Mouse (Mus musculus) neural tube, embryonic 14.5 days (tissue): Measurements from ENCODE around the gene Gm10322. TPM values are rescaled to one million over a fixed set of nuclear protein-coding genes. Genes with fewer than 3 reads are reported as not detected.

ENCODE experiments used
- ATAC-seq: fragments of 200-750 bp; cut with Nextera tagmentation; 2 replicates; pipeline ENCODE4 v1.8.0; 2017; ENCODE audit warnings: low read depth, mild to moderate bottlenecking, moderate TSS enrichment, moderate library complexity
- H3K27ac ChIP-seq: fragments of 300-500 bp; sonication (generic); 2 replicates; pipeline ENCODE4 v1.5.1; 2014; ENCODE audit warnings: low read depth, mild to moderate bottlenecking, control low read depth, low read length, moderate library complexity, mixed read lengths
- H3K27me3 ChIP-seq: fragments of 300-500 bp; sonication (generic); 2 replicates; pipeline ENCODE4 v1.6.1; 2014; ENCODE audit warnings: low read length; ENCODE audit not compliant: control insufficient read depth, insufficient read depth
- H3K36me3 ChIP-seq: fragments of 300-500 bp; sonication (generic); 2 replicates; pipeline ENCODE4 v1.6.1; 2014; ENCODE audit warnings: low read length, mixed read lengths; ENCODE audit not compliant: control insufficient read depth, insufficient read depth
- H3K4me1 ChIP-seq: fragments of 300-500 bp; sonication (generic); 2 replicates; pipeline ENCODE4 v1.6.1; 2014; ENCODE audit warnings: low read length; ENCODE audit not compliant: control insufficient read depth, insufficient read depth
- H3K4me2 ChIP-seq: fragments of 300-500 bp; sonication (generic); 2 replicates; pipeline ENCODE4 v1.6.1; 2014; ENCODE audit warnings: mild to moderate bottlenecking, low read depth, low read length, control low read depth
- H3K4me3 ChIP-seq: fragments of 300-500 bp; sonication (generic); 2 replicates; pipeline ENCODE4 v1.5.1; 2014; ENCODE audit warnings: low read depth, low read length, control low read depth, mixed read lengths
- H3K9ac ChIP-seq: fragments of 300-500 bp; sonication (generic); replicated peaks from 2 replicates; pipeline ENCODE4 v1.6.1; 2014; ENCODE audit warnings: low read depth, mild to moderate bottlenecking, control low read depth, low read length, mixed read lengths
- H3K9me3 ChIP-seq: fragments of 300-500 bp; sonication (generic); 2 replicates; pipeline ENCODE4 v1.6.1; 2016; ENCODE audit warnings: low read length; ENCODE audit not compliant: control insufficient read depth
- WGBS: fragments of 180-500 bp; shearing (Covaris S2); extraction: QIAGEN DNeasy Blood & Tissue Kit; methylation state at CpG from one replicate; pipeline ENCODE4 v1.1.7; 2014; 5-methylcytosine and 5-hydroxymethylcytosine counted together
- polyA plus RNA-seq: library from polyadenylated mRNA; unstranded; fragments of >200 nt; fragmentation: Nextera tagmentation; extraction: Ambion mirVana; gene quantifications from 2 replicates; pipeline ENCODE4 v1.2.1, GENCODE M21; 2014

Gene Gm10322
- polyA plus RNA-seq, 1 experiment from 2014 or later: not detected

GRCm38 (mm10) chr10:59577871-59578801, 37.7 kb upstream of the Gm10322 start:
- Histone ChIP-seq H3K36me3 (no peaks in the 10 kb centered on the region), H3K9me3 (no peaks in the 10 kb centered on the region), H3K27ac (peak overlapping the region; percentile 4; the same call in 1 of the 2 replicates), H3K9ac (no peak overlapping the region), H3K4me3 (no peak overlapping the region), H3K4me2 (no peak overlapping the region; the same call in 1 of the 2 replicates), H3K27me3 (no peaks in the 10 kb centered on the region), H3K4me1 (peaks cover 7% of the 10 kb centered on the region; the same call in 1 of the 2 replicates)
- 65% methylated on average over 12 of the region's 12 CpGs for WGBS
- no peak; the same call in 1 of the 2 replicates for ATAC-seq

GRCm38 (mm10) chr10:59579645-59580044, 36.2 kb upstream of the Gm10322 start:
- H3K27me3 ChIP-seq: no peaks in the 10 kb centered on the region
- ATAC-seq: no peak
- H3K36me3 ChIP-seq: no peaks in the 10 kb centered on the region
- no peak overlapping the region for H3K4me3 ChIP-seq
- peaks cover 7% of the 10 kb centered on the region; the same call in 1 of the 2 replicates for H3K4me1 ChIP-seq
- H3K9ac ChIP-seq: no peak overlapping the region
- H3K9me3 ChIP-seq: no peaks in the 10 kb centered on the region
- WGBS: 84% methylated on average over 3 of the region's 3 CpGs
- H3K4me2 ChIP-seq: no peak overlapping the region
- no peak overlapping the region for H3K27ac ChIP-seq

- H3K4me3 ChIP-seq: no peak overlapping the region
- no peak overlapping the region for H3K27ac ChIP-seq
- 93% methylated on average over 3 of the region's 3 CpGs for WGBS
- no peak for ATAC-seq
- H3K4me2 ChIP-seq: no peak overlapping the region
- peaks cover 7% of the 10 kb centered on the region; the same call in 1 of the 2 replicates for H3K4me1 ChIP-seq
- no peaks in the 10 kb centered on the region for H3K36me3 ChIP-seq
- no peaks in the 10 kb centered on the region for H3K9me3 ChIP-seq
- no peaks in the 10 kb centered on the region for H3K27me3 ChIP-seq
- H3K9ac ChIP-seq: no peak overlapping the region
These were observed 35.2 kb upstream of the Gm10322 start for GRCm38 (mm10) chr10:59580593-59581149.

- H3K27me3 ChIP-seq: no peaks in the 10 kb centered on the region
- 64% methylated on average over 1 of the region's 1 CpGs for WGBS
These were observed 33.9 kb upstream of the Gm10322 start for GRCm38 (mm10) chr10:59581826-59582543.

GRCm38 (mm10) chr10:59585621-59586020, 30.2 kb upstream of the Gm10322 start:
- WGBS: 95% methylated on average over 5 of the region's 5 CpGs
- no peaks in the 10 kb centered on the region for H3K27me3 ChIP-seq
- H3K4me2 ChIP-seq: no peak overlapping the region
- H3K9me3 ChIP-seq: no peaks in the 10 kb centered on the region
- no peak overlapping the region for H3K4me3 ChIP-seq
- no peak overlapping the region for H3K27ac ChIP-seq
- ATAC-seq: no peak
- H3K36me3 ChIP-seq: no peaks in the 10 kb centered on the region
- H3K9ac ChIP-seq: no peak overlapping the region
- no peaks in the 10 kb centered on the region for H3K4me1 ChIP-seq

More at GRCm38 (mm10) chr10:59581826-59582543, 33.9 kb upstream of the Gm10322 start:
- no peak overlapping the region for H3K9ac ChIP-seq
- no peak overlapping the region for H3K4me3 ChIP-seq
- no peak for ATAC-seq
- H3K4me1 ChIP-seq: peaks cover 7% of the 10 kb centered on the region; the same call in 1 of the 2 replicates
- H3K36me3 ChIP-seq: no peaks in the 10 kb centered on the region
- no peak overlapping the region for H3K4me2 ChIP-seq
- H3K27ac ChIP-seq: no peak overlapping the region
- no peaks in the 10 kb centered on the region for H3K9me3 ChIP-seq

- ATAC-seq: no peak
- Histone ChIP-seq H3K9ac (no peak overlapping the region), H3K27ac (no peak overlapping the region), H3K4me1 (no peaks in the 10 kb centered on the region), H3K27me3 (no peaks in the 10 kb centered on the region), H3K4me3 (no peak overlapping the region), H3K9me3 (no peaks in the 10 kb centered on the region), H3K36me3 (no peaks in the 10 kb centered on the region), H3K4me2 (no peak overlapping the region)
- 94% methylated on average over 15 of the region's 15 CpGs for WGBS
These were observed 29.0 kb upstream of the Gm10322 start for GRCm38 (mm10) chr10:59586821-59587220.

- Histone ChIP-seq H3K4me3 (no peak overlapping the region), H3K27ac (no peak overlapping the region), H3K4me2 (no peak overlapping the region), H3K9me3 (no peaks in the 10 kb centered on the region), H3K27me3 (no peaks in the 10 kb centered on the region), H3K9ac (no peak overlapping the region), H3K4me1 (no peaks in the 10 kb centered on the region), H3K36me3 (no peaks in the 10 kb centered on the region)
- no peak for ATAC-seq
- 92% methylated on average over 7 of the region's 7 CpGs for WGBS
These were observed 27.7 kb upstream of the Gm10322 start for GRCm38 (mm10) chr10:59588135-59588534.

- 92% methylated on average over 7 of the region's 7 CpGs for WGBS
- ATAC-seq: no peak
- Histone ChIP-seq H3K4me2 (no peak overlapping the region), H3K4me1 (no peaks in the 10 kb centered on the region), H3K9ac (no peak overlapping the region), H3K4me3 (no peak overlapping the region), H3K27me3 (no peaks in the 10 kb centered on the region), H3K9me3 (no peaks in the 10 kb centered on the region), H3K27ac (no peak overlapping the region), H3K36me3 (no peaks in the 10 kb centered on the region)
These were observed 26.4 kb upstream of the Gm10322 start for GRCm38 (mm10) chr10:59589420-59589819.
